Mouse (Mus musculus) ES-Bruce4 (cell line): ENCODE results near the gene Bsn.

ENCODE experiments used
- CTCF ChIP-seq: IDR thresholded peaks from one replicate; pipeline ENCODE4 v1.8.1; 2011; ENCODE audit warnings: low read depth, low read length
- EP300 ChIP-seq: IDR thresholded peaks from 2 replicates; pipeline ENCODE4 v1.6.1; 2011; ENCODE audit warnings: low read depth, low read length; ENCODE audit not compliant: insufficient read depth

DNA sequence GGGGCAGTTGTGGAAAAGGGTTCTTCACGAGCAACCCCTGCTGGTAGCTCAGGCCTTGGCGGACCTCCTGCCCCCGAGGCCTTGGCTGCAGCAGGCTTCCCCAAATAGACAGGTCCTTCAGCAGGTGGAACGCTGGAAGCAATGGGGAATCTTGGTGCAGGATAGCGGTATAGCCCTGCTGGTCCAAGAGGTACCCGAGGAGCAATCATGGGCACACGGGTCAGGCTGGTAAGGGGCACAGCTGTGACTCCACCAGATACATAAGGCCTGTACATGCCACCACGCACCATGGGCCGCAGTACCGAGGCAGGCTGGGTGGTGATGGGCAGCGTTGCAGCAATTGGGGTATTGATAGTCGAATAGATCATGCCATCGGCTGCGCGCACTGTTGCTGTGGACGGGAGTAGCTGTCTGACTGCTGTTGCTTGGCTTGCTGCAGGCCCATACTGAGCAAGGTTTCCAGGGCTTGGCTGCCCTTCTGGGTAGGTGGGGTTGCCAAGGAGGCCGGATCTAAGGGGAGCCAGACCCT lies 78.5 kb downstream of the Bsn start:
- no peak for TF ChIP-seq CTCF
- TF ChIP-seq EP300 = no peak
